Mouse (Mus musculus): ENCODE results near the gene Armc2.

- no peak for TF ChIP-seq POLR2A (IDR thresholded peaks at IDR 0.05; ENCODE audit: borderline replicate concordance, extremely low read depth, insufficient read depth, insufficient read length, poor library complexity, severe bottlenecking)
- no peak for TF ChIP-seq CTCF (IDR thresholded peaks at IDR 0.05; ENCODE audit: borderline replicate concordance, extremely low read depth, insufficient read depth, insufficient read length)
Observed at GRCm38 (mm10) chr10:41962725-41963124, 55.5 kb downstream of the Armc2 start.
